Mouse (Mus musculus): ENCODE data around the gene AW549877. TPM values are rescaled to one million over a fixed set of nuclear protein-coding genes. Genes with fewer than 3 reads are reported as not detected.
A peak's percentile ranks its signal among the peaks of the same experiment; 100 is the strongest.

AW549877 gene
- total RNA-seq (2021) = 10 to 100 TPM in 1 of 2 experiments, 1 to 10 TPM in 1; 9.6 to 10.7 TPM
- long read RNA-seq, experiment 1, full-length matches to known transcripts = 1 of 5 reads
- long read RNA-seq, experiment 1, partial matches to known transcripts = 1 of 5 reads
- long read RNA-seq, experiment 1, other reads (novel, unspliced or antisense) = 3 of 5 reads
- long read RNA-seq, experiment 2, full-length matches to known transcripts = 2 of 7 reads
- long read RNA-seq, experiment 2, partial matches to known transcripts = 0 of 7 reads
- long read RNA-seq, experiment 2, other reads (novel, unspliced or antisense) = 5 of 7 reads

GRCm38 (mm10) chr15:3995448-3996266 is at the start of gene AW549877:
Gene AW549877 (minus strand): TSS chr15:3995744.
- DNase-seq = peak; percentile 97 to 98
- intact Hi-C loops (cut with DNase I) = loop anchor here (2.0 to 5.0 kb wide), 2 partner anchors 29 to 42 kb away; no protein-coding TSS in a partner anchor

- intact Hi-C loops (cut with DNase I) = loop anchor here (2.0 kb wide), 1 partner anchor 86 kb away; no protein-coding TSS in a partner anchor
- no peak for DNase-seq
These were observed 47.5 kb upstream of the AW549877 start for GRCm38 (mm10) chr15:4043032-4043471.

- intact Hi-C loops (cut with DNase I) = loop anchor here (2.0 kb wide), 1 partner anchor 86 kb away; no protein-coding TSS in a partner anchor
- no peak for DNase-seq
These were observed 46.9 kb upstream of the AW549877 start for GRCm38 (mm10) chr15:4042423-4042822.

- no peak for DNase-seq
- intact Hi-C loops (cut with DNase I) = no loop called here
These were observed 37.8 kb upstream of the AW549877 start for GRCm38 (mm10) chr15:4033168-4034004.

- DNase-seq = no peak
- intact Hi-C loops (cut with DNase I) = no loop called here
These were observed 33.4 kb upstream of the AW549877 start for GRCm38 (mm10) chr15:4028960-4029359.

GRCm38 (mm10) chr15:4028411-4028700 is 32.8 kb upstream of the AW549877 start:
- no peak for DNase-seq
- intact Hi-C loops (cut with DNase I) = no loop called here

GRCm38 (mm10) chr15:4027671-4028410 is 32.3 kb upstream of the AW549877 start:
- intact Hi-C loops (cut with DNase I) = no loop called here
- no peak for DNase-seq

- DNase-seq = peak; percentile 71 to 77
- intact Hi-C loops (cut with DNase I) = no loop called here
These were observed 31.5 kb upstream of the AW549877 start for GRCm38 (mm10) chr15:4026831-4027584.

- peak; percentile 81 to 82 for DNase-seq
- intact Hi-C loops (cut with DNase I) = no loop called here
These were observed 30.8 kb upstream of the AW549877 start, which contains the start of gene Oxct1 for GRCm38 (mm10) chr15:4026231-4026773. Gene Oxct1 (plus strand): TSS chr15:4026383.

GRCm38 (mm10) chr15:4025508-4025904 is 30.0 kb upstream of the AW549877 start:
- no peak for DNase-seq
- intact Hi-C loops (cut with DNase I) = loop anchor here (2.0 kb wide), 1 partner anchor 29 kb away; no protein-coding TSS in a partner anchor

- DNase-seq = no peak
- intact Hi-C loops (cut with DNase I) = loop anchor here (2.0 kb wide), 1 partner anchor 28 kb away; no protein-coding TSS in a partner anchor
These were observed 29.4 kb upstream of the AW549877 start for GRCm38 (mm10) chr15:4024726-4025507.

GRCm38 (mm10) chr15:4023747-4024146 is 28.2 kb upstream of the AW549877 start:
- intact Hi-C loops (cut with DNase I) = loop anchor here (2.0 kb wide), 1 partner anchor 27 kb away; no protein-coding TSS in a partner anchor
- no peak for DNase-seq

- intact Hi-C loops (cut with DNase I) = no loop called here
- no peak for DNase-seq
These were observed 25.2 kb upstream of the AW549877 start for GRCm38 (mm10) chr15:4020711-4021110.

GRCm38 (mm10) chr15:4013873-4014272 is 18.3 kb upstream of the AW549877 start:
- intact Hi-C loops (cut with DNase I) = no loop called here

GRCm38 (mm10) chr15:4000536-4000935 is 5.0 kb upstream of the AW549877 start:
- DNase-seq = no peak
- intact Hi-C loops (cut with DNase I) = no loop called here

More at GRCm38 (mm10) chr15:4013873-4014272, 18.3 kb upstream of the AW549877 start:
- DNase-seq = no peak

GRCm38 (mm10) chr15:3999144-3999543 is 3.6 kb upstream of the AW549877 start:
- intact Hi-C loops (cut with DNase I) = loop anchor here (5.0 kb wide), 1 partner anchor 38 kb away; no protein-coding TSS in a partner anchor

GRCm38 (mm10) chr15:3996267-3997010 is 895 bp upstream of the AW549877 start:
- no peak for DNase-seq
- intact Hi-C loops (cut with DNase I) = loop anchor here (2.0 to 5.0 kb wide), 2 partner anchors 28 to 41 kb away; no protein-coding TSS in a partner anchor

More at GRCm38 (mm10) chr15:3999144-3999543, 3.6 kb upstream of the AW549877 start:
- DNase-seq = no peak
